In the genomic region with DNA sequence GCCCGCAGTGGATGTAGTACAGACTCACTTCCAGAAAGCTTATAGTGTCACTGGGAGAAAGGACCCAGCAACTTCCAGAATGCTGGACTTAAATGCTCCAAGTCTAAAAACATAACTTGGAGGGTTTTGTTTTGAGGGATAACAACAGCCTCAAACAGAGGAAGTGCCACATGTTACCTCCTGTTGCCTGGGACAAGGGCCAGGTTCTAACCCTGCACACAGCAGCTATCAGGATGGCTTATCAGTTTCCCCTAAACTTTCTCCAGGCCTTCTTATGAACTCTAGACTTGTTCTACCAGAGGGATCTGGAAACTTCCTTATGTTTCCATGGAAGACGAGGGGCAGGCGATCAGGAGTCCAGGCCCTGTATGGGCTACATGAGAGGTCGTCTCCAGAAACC, we compare ENCODE assay signal across 12 mouse cellular contexts.
DNase-seq lines count a peak whose midpoint lies in the region; ATAC-seq and TF ChIP-seq lines count a peak whose summit lies in the region.
"Had no signal": no experiment of that assay in that cellular context is flagged by ENCODE, and none has a peak within 500 bp of the region (broad histone marks: within the 10 kb centered on the region; RNA-seq: fewer than 3 reads in every experiment).

No protein-coding gene starts in this region.

- H3K36me3 ChIP-seq in heart, embryonic 14.5 days (ENCODE audit: control insufficient read depth, insufficient read depth, low read length) = no peaks in the 10 kb centered on the region
- H3K36me3 ChIP-seq in MEL (ENCODE audit: control insufficient read depth in 1 of 2, insufficient read depth in 2 of 2, low read length in 2 of 2) = peaks cover 0 to 7% of the 10 kb centered on the region in 2 experiments; a peak in 2 of 4 replicates
- H3K36me3 ChIP-seq: neural tube, embryonic 12.5 days had no signal

- H3K79me2 ChIP-seq in MEL (ENCODE audit: control insufficient read depth, insufficient read depth, low read length, poor library complexity) = no peaks in the 10 kb centered on the region

- ATAC-seq in heart, embryonic 14.5 days (ENCODE audit: insufficient number of reproducible peaks, insufficient read depth, low FRiP score, low read depth) = no peak
- peak; percentile 22; the same call in 1 of the 2 replicates for ATAC-seq in common myeloid progenitor, adult 5-6 weeks (replicated peaks; ENCODE audit: low read depth, poor library complexity, severe bottlenecking)
- no peak for ATAC-seq in inflammation-experienced regulatory T-cells, adult 6 months
- ATAC-seq: CD4-positive, CD25-positive, alpha-beta regulatory T cell, adult 4 months had no signal

- H3K9ac ChIP-seq in heart, embryonic 14.5 days (ENCODE audit: low read length) = no peak overlapping the region; the same call in 1 of the 2 replicates
- no peak overlapping the region for H3K9ac ChIP-seq in MEL (ENCODE audit: control insufficient read depth, low read depth, low read length, poor library complexity, severe bottlenecking)
- H3K9ac ChIP-seq: neural tube, embryonic 12.5 days had no signal

- H3K9me3 ChIP-seq in heart, embryonic 14.5 days (ENCODE audit: control insufficient read depth, low read length) = no peaks in the 10 kb centered on the region
- no peaks in the 10 kb centered on the region for H3K9me3 ChIP-seq in MEL (replicated peaks; ENCODE audit: insufficient read depth, low read length)
- H3K9me3 ChIP-seq: neural tube, embryonic 12.5 days had no signal

- peak overlapping the region in 1 of 2 experiments; percentile 65; a peak in 2 of 4 replicates for H3K27ac ChIP-seq in heart, embryonic 14.5 days (replicated peaks in 1 of 2; ENCODE audit: control insufficient read depth in 1 of 2, insufficient read depth in 1 of 2, low read depth in 2 of 2, low read length in 2 of 2)
- peak overlapping the region; percentile 80 for H3K27ac ChIP-seq in left cerebral cortex, adult 2 months
- peak overlapping the region; percentile 25; the same call in 1 of the 2 replicates for H3K27ac ChIP-seq in MEL (ENCODE audit: control insufficient read depth, low read depth, low read length)
- H3K27ac ChIP-seq: neural tube, embryonic 12.5 days had no signal

- TF ChIP-seq POLR2A in MEL (IDR thresholded peaks at IDR 0.05; ENCODE audit: control insufficient read depth in 1 of 2, insufficient read depth in 1 of 2, low read depth in 1 of 2, low read length in 2 of 2, poor library complexity in 1 of 2) = no peak

- no peak overlapping the region for H3K4me3 ChIP-seq in heart, embryonic 14.5 days (ENCODE audit: control insufficient read depth in 1 of 2, insufficient read depth in 1 of 2, low read depth in 1 of 2, low read length in 2 of 2)
- no peak overlapping the region for H3K4me3 ChIP-seq in left cerebral cortex, adult 2 months
- no peak overlapping the region for H3K4me3 ChIP-seq in MEL (ENCODE audit: control insufficient read depth in 1 of 2, insufficient read depth in 1 of 2, low read depth in 2 of 2, low read length in 2 of 2)
- H3K4me3 ChIP-seq: megakaryocyte, embryonic 14.5 days; neural tube, embryonic 12.5 days had no signal

- peaks cover 30 to 38% of the 10 kb centered on the region in 2 experiments for H3K4me1 ChIP-seq in heart, embryonic 14.5 days (ENCODE audit: control insufficient read depth in 2 of 2, insufficient read depth in 2 of 2, low read length in 2 of 2)
- H3K4me1 ChIP-seq in MEL (ENCODE audit: control insufficient read depth in 1 of 2, insufficient read depth in 2 of 2, low read length in 2 of 2) = peaks cover 4 to 15% of the 10 kb centered on the region in 2 experiments

- no peaks in the 10 kb centered on the region for H3K27me3 ChIP-seq in heart, embryonic 14.5 days (ENCODE audit: control insufficient read depth, insufficient read depth, low read length)
- no peaks in the 10 kb centered on the region for H3K27me3 ChIP-seq in MEL (ENCODE audit: control insufficient read depth in 1 of 2, insufficient read depth in 2 of 2, low read length in 2 of 2)
- H3K27me3 ChIP-seq: megakaryocyte, embryonic 14.5 days; neural tube, embryonic 12.5 days had no signal

- no peak for DNase-seq in heart, postnatal 25 days (ENCODE audit: low spot score)
- no peak for DNase-seq in left cerebral cortex, adult 2 months (ENCODE audit: extremely low spot score in 1 of 2, low spot score in 2 of 2)
- no peak for DNase-seq in left cerebral cortex, adult 11 months (ENCODE audit: low spot score)
- DNase-seq in MEL (ENCODE audit: low read depth, low spot score) = peak; percentile 39
- DNase-seq: adrenal gland, adult 8-10 months; cerebellum, adult 11-12 months had no signal

- TF ChIP-seq EP300 in MEL (IDR thresholded peaks at IDR 0.05; ENCODE audit: low read depth in 1 of 2, low read length in 2 of 2) = peak; percentile 21 to 51; a peak in 2 of 4 replicates

- peak overlapping the region; percentile 43 for H3K4me2 ChIP-seq in heart, embryonic 14.5 days (ENCODE audit: low read length)
- H3K4me2 ChIP-seq: neural tube, embryonic 12.5 days had no signal

- 67% methylated on average over 4 of the region's 4 CpGs for WGBS in heart, embryonic 14.5 days

- intact Hi-C loops in heart, postnatal 25 days (cut with DNase I) = loop anchor here (5.0 kb wide), 3 partner anchors 50 to 85 kb away; a partner anchor contains a TSS
- intact Hi-C loops in left cerebral cortex, adult 2 months (cut with DNase I) = loop anchor here (5.0 kb wide), 2 partner anchors 50 to 210 kb away; no protein-coding TSS in a partner anchor

- no peak for TF ChIP-seq RAD21 in MEL (IDR thresholded peaks at IDR 0.05; ENCODE audit: low read depth, low read length)

- no peak for TF ChIP-seq CTCF in left cerebral cortex, adult 2 months (IDR thresholded peaks at IDR 0.05)
- no peak for TF ChIP-seq CTCF in MEL (IDR thresholded peaks at IDR 0.05 in 2 of 3, conservative IDR thresholded peaks at IDR 0.05 in 1 of 3; ENCODE audit: control insufficient read depth in 1 of 3, insufficient read depth in 1 of 3, low read depth in 2 of 3, low read length in 3 of 3, poor library complexity in 1 of 3, severe bottlenecking in 1 of 3)

TF ChIP-seq in MEL, 35 proteins besides CTCF, POLR2A, EP300 and RAD21:
- TF ChIP-seq ZMIZ1 (IDR thresholded peaks at IDR 0.05; ENCODE audit: low read depth, low read length) (no peak), RCOR1 (IDR thresholded peaks at IDR 0.05; ENCODE audit: low read depth, low read length) (0 out of 2 replicates have a peak, but pooled peaks have one; percentile 16), JUND (IDR thresholded peaks at IDR 0.05; ENCODE audit: low read depth, low read length) (no peak), E2F4 (IDR thresholded peaks at IDR 0.05; ENCODE audit: borderline replicate concordance, low read depth, low read length) (no peak), NRF1 (IDR thresholded peaks at IDR 0.05; ENCODE audit: insufficient read depth, low read depth, low read length, poor library complexity, severe bottlenecking) (no peak), MAX (IDR thresholded peaks at IDR 0.05; ENCODE audit: low read length) (peak; percentile 43; the same call in 1 of the 2 replicates), TCF12 (IDR thresholded peaks at IDR 0.05; ENCODE audit: low read depth, low read length) (no peak), KAT2A (conservative IDR thresholded peaks at IDR 0.05; ENCODE audit: low read depth, low read length) (no peak), ELF1 (IDR thresholded peaks at IDR 0.05; ENCODE audit: low read depth, low read length) (no peak), ETS1 (IDR thresholded peaks at IDR 0.05; ENCODE audit: low read depth, low read length) (no peak), USF1 (IDR thresholded peaks at IDR 0.05; ENCODE audit: low read depth, low read length) (no peak), GATA1 (IDR thresholded peaks at IDR 0.05; ENCODE audit: low read depth, low read length) (peak; percentile 70)
